Mouse (Mus musculus): ENCODE data around the gene Olfr243.
"Not testable (repeated sequence)": the region's sequence is repeated elsewhere in the genome, so short reads cannot be mapped to it uniquely, and the experiment has no call there.

Gene Olfr243

DNA sequence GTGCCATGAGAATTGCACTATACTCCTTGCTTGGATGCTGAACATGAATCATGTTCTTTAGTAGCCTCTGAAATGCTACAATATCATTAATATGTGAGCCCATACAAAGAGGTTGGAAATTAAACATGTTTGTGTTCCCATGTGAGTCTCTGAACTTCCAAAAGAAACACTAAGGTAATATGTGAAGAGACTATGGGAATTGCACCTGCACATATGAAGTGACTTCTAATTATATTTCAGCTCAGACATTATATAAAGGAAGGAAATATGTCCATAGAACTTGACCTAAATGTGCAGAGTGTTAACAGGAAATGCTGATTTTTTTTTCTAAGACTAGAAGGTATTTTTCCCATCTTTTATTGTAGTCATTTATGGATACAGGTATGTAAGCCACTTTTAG is at the start of gene Olfr243:
Gene Olfr243, plus strand, starts transcription at position 301 of the 400 bp plus-strand sequence.
- DNase-seq (ENCODE audit: extremely low spot score, low read depth, low spot score) = no peak

GRCm38 (mm10) chr7:103671091-103671490 is 43.4 kb upstream of the Olfr243 start, which contains the start of gene Olfr624:
Olfr624 (minus strand) TSS chr7:103671191.
- DNase-seq (ENCODE audit: extremely low spot score, low read depth, low spot score) = no peak

DNA sequence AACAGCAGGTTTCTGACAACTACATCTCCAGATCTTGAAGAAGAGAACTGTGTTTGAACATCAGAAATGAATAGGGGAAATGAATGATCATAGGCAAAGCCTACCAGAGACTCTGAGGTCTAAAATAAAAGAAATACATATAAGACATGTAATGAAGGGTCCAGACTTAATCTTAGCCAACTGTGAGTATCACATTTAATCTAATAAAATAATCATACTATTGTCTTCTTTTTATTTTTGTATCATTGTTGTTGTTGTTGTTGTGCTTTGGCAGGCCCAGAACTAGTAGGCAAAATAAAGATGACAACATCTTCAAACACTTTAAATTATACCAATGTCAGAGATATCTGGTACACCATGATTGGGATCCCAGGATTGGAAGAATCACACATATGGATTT is 32.1 kb upstream of the Olfr243 start, which contains the start of gene Olfr625-ps1:
Gene Olfr625-ps1, plus strand, starts transcription at position 301 of the 400 bp plus-strand sequence.
- no peak for DNase-seq (ENCODE audit: extremely low spot score, low read depth, low spot score)

DNA sequence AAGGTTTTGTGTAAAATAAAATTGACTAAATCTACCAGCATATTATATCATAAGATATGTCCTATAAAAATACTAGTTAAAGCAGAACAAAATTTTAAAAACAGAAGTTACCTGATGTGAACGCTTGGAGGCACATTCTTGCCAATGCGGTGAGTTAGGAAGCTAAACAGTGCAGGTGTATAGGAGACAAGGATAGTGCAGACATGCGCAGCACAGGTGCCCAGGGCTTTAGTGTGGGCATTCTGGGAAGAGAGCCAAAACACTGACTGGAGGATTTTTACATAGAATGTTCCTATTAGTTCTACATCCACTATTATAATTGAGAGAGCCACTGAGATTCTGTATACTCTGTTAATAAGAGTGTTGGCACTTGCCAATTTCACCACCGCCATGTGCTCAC is 15.0 kb upstream of the Olfr243 start:
- no peak for DNase-seq (ENCODE audit: extremely low spot score, low read depth, low spot score)

GRCm38 (mm10) chr7:103712024-103712423 is 2.4 kb upstream of the Olfr243 start:
- DNase-seq (ENCODE audit: extremely low spot score, low read depth, low spot score) = no peak

- not testable (repeated sequence) for DNase-seq (ENCODE audit: extremely low spot score, low read depth, low spot score)
Observed at GRCm38 (mm10) chr7:103716398-103716797, 1.9 kb downstream of the Olfr243 start.

- DNase-seq (ENCODE audit: extremely low spot score, low read depth, low spot score) = no peak
Observed at GRCm38 (mm10) chr7:103730074-103730473, 15.6 kb downstream of the Olfr243 start, which contains the start of gene Olfr628. Olfr628 (plus strand) TSS chr7:103730374.

DNA sequence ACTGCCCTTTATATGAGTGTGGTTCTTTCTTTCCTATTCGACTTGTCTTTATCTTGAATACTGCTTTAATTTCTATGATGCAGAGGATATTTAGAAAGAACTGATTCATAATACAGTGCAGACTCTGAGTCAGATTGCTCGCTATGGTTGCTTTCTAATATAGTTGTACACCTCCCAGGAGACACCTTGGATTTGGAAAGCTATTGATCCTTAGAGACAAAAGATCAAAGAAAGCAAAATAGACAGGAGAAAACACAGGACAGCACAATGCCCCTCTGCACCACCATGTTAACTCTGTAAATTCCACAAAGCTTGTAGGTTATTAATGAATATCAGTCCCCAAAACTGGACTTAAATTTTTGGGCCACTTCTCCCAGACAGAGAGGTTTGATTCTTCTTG is 30.4 kb downstream of the Olfr243 start, which contains the start of gene Olfr629:
Gene Olfr629, minus strand, starts transcription at position 101 of the 400 bp plus-strand sequence.
- DNase-seq (ENCODE audit: extremely low spot score, low read depth, low spot score) = no peak

- no peak for DNase-seq (ENCODE audit: extremely low spot score, low read depth, low spot score)
Observed at GRCm38 (mm10) chr7:103757233-103757632, 42.8 kb downstream of the Olfr243 start, which contains the start of gene Olfr630. Olfr630 (minus strand) TSS chr7:103757333.

DNA sequence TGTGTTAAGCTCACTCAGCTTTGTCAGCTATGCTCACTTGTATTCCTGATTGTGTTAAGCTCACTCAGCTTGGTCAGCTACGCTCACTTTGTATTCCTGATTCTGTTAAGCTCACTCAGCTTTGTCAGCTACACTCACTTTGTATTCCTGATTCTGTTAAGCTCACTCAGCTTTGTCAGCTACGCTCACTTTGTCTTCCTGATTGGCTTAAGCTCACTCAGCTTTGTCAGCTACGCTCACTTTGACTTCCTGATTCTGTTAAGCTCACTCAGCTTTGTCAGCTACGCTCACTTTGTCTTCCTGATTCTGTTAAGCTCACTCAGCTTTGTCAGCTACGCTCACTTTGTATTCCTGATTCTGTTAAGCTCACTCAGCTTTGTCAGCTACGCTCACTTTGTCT is 47.7 kb downstream of the Olfr243 start:
- not testable (repeated sequence) for DNase-seq (ENCODE audit: extremely low spot score, low read depth, low spot score)

- DNase-seq (ENCODE audit: extremely low spot score, low read depth, low spot score) = not testable (repeated sequence)
Observed at GRCm38 (mm10) chr7:103767687-103768086, 53.2 kb downstream of the Olfr243 start.

Measured in hindlimb bud, embryonic 11.5 days (tissue).